Mouse (Mus musculus) naive thymus-derived CD4-positive, alpha-beta T cell, adult 2 months (primary cell): ENCODE data around the gene Caprin1.

ENCODE experiments used
- DNase-seq: peaks from one replicate; pipeline ENCODE4 v3.0.0-alpha.2; 2011; ENCODE audit warnings: low read depth

Caprin1 gene

GRCm38 (mm10) chr2:103728027-103728540 lies 69.4 kb downstream of the Caprin1 start:
- DNase-seq, result no peak

DNA sequence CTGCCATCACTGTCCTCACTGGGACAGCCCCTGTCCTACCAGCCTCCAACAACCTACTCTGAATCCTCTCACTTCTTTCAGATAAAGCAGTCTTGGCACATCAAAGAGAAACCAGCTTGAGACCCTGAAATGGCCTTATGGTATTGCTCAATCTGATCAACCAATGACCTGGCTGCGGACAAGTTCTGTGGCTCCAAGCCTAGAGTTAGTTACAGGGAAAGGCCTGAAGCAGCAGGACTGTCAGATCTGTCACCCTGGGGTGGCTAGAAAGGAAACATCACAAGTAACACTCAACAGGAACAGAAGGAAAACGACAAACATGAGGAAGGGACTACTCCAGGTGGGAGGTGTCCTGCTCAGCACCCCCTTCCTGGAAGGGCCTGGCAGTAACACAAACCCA lies 72.9 kb downstream of the Caprin1 start:
- no peak for DNase-seq

DNA sequence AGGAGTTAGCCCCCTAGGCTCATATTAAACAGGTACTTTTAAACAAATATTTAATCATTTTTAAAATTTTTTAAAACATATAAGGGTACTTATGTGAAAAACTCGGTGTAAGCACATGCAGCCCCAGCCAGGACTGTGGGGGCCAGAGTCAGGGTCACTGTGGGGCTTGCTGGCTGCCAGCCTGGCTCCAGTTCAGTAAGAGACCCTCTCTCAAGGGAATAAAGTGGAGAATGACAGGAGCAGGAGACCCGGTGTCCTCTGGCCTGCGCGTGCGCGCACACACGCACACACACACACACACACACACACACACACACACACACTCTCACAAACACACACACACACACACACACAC lies 78.2 kb downstream of the Caprin1 start:
- DNase-seq, result no peak

- DNase-seq, result peak; percentile 85
Measured at GRCm38 (mm10) chr2:103718594-103719291, 78.7 kb downstream of the Caprin1 start.

- no peak for DNase-seq
Measured at GRCm38 (mm10) chr2:103714412-103714811, 83.0 kb downstream of the Caprin1 start.

GRCm38 (mm10) chr2:103713831-103714230 lies 83.6 kb downstream of the Caprin1 start:
- DNase-seq, result no peak
